Mouse (Mus musculus) retina, postnatal 7 days (tissue): ENCODE results near the gene Tpi1.
"Not testable (repeated sequence)": the region's sequence is repeated elsewhere in the genome, so short reads cannot be mapped to it uniquely, and the experiment has no call there.

ENCODE experiments used
- DNase-seq: peaks from one replicate; pipeline ENCODE4 v3.0.0-alpha.2; 2012; ENCODE audit warnings: low read depth, low spot score

Gene Tpi1

DNA sequence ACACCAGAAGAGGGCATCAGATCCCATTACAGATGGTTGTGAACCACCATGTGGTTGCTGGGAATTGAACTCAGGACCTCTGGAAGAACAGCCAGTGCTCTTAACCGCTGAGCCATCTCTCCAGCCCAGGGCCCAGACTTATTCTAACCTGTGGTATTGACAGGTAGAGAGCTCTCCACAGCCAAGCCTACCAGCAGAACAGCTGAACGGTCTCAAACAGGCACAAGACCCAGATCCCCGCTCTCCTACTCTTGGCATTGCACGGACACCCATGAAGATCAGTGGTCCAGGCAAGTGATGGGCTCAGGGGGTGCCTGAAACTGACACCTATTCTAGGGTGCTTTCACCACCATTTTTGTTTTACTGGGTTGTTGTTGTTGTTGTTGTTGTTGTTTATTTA, 17.1 kb upstream of the Tpi1 start:
- not testable (repeated sequence) for DNase-seq

- peak; percentile 87 for DNase-seq
These were observed 16.0 kb upstream of the Tpi1 start for GRCm38 (mm10) chr6:124829799-124830700.

DNA sequence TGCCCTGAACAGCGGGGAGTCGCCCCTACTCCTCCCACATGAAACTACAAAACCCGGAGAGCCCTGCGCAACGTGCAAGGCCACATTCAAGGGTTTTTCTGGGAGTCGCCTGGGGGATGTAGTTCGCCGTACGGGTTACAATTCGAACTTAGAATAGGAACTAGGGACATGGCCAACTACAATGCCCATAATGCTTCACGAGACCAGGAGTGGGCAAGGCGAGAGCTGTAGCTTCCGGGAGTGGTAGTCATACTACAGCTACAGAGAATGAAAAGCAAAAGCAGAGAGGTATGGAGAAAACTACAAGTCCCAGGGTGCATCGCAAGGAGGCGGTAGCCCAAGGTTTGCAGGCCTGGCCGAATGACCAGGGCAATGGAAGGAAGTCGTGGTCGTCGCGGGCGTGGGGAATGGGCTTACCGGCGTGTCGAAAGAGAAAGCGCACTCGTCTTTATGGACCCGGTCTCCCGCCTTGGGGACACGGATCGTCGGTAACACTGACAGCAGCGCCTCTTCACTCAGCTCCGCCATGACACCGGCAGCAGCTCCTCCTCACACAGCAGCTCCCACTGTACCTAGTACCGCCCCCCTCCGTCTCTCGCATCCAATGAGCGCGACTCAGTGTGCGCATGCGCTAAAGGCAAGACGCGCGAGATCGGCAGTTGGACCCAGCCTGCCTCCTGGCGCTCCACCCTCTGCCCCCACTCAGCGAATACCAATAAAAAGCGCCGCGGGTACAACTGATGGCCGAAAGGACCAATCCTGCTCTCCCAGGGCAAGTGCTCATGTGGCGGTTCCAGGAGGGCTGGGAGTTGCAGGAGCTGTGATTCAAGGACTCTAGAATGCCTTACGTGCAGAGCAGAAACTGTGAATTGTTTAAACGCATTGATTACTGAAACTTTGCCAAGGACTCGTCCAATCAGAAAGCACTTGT, 15.0 kb upstream of the Tpi1 start, which contains the start of the genes Usp5 and Cdca3:
Usp5 (minus strand) TSS at position 617 of the 931 bp plus-strand sequence.
Cdca3 (plus strand) TSS at position 680 of the 931 bp plus-strand sequence.
- DNase-seq = peak; percentile 100

- DNase-seq = no peak
These were observed 14.1 kb upstream of the Tpi1 start for GRCm38 (mm10) chr6:124828101-124828592.

DNA sequence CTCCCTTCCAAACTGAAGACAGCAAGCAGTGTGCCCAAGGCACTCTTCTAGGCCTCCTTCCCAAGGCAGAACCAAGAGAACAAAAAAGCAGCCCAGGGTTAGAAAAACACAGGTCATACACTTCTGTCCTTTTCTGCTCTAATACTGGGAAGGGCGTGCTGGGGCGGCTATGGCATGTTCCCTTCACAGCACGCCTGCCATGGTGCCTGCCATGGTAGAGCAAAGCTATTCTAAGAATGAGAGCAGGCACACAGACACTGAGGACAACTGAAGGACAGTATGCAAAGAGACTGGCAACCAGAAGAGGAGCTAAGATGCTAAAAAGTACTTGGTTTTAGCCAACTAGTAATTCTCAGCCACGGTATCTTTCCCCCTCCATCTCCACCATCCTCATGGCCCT, 8.0 kb upstream of the Tpi1 start:
- DNase-seq = no peak

GRCm38 (mm10) chr6:124820891-124821290, 6.8 kb upstream of the Tpi1 start:
- no peak for DNase-seq

DNA sequence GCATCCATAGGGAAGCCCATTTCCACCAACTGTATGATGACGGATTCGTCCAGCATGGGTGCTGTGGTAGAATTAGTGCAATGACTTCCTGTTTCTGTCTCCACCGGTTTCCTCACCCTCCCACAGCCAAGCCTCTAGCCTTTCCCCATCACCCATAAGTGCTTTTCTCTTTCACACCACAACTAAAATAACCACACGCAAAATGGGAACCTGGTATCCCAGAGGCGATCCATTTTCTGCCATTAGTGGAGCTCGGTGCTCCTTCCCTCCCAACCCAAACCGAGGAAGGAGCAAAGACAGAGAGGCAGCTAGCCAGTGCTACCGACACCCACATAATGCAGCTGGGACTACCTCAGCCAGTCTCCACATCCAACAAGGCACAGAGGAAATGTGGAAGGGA, 3.9 kb upstream of the Tpi1 start:
- DNase-seq = no peak

GRCm38 (mm10) chr6:124817563-124817962, 3.5 kb upstream of the Tpi1 start:
- DNase-seq = no peak

DNA sequence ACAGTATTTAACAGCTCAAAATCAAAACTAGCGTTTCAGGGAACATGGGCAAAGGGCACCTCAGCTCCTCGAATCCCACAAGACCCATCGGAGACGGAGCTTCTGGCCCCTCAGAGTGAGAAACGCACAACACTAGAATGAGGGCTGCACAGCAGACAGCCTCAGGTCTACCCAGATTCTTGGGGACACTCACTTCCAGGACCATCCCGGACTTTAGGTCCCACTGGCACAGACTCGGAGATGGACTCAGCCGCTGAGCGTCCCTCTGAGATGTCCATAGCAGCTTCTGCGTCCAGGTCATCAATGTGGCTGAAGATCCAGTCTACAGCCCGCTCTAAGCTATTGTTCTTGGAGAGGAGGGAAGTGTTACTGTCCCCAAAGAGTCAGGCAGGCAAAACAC, 3.0 kb upstream of the Tpi1 start:
- no peak for DNase-seq

DNA sequence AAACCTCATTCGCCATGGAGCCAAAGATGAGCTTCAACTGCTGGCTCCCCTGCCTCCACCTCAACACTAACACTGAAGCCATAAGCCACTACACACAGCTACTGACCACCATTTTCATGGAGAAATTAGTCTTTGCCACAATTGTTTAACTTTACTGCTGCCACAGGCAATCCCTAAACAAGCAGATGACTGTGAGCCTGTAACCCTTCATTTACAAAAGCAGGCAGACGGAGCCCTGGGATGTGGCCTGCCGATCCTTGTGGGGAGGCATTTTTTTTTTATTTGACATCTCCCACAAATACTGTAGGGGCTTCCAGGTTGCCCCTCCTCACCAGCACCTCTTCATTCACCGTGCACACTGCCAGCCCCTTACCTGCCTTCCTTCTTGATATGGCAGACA, 2.5 kb upstream of the Tpi1 start:
- DNase-seq = no peak

DNA sequence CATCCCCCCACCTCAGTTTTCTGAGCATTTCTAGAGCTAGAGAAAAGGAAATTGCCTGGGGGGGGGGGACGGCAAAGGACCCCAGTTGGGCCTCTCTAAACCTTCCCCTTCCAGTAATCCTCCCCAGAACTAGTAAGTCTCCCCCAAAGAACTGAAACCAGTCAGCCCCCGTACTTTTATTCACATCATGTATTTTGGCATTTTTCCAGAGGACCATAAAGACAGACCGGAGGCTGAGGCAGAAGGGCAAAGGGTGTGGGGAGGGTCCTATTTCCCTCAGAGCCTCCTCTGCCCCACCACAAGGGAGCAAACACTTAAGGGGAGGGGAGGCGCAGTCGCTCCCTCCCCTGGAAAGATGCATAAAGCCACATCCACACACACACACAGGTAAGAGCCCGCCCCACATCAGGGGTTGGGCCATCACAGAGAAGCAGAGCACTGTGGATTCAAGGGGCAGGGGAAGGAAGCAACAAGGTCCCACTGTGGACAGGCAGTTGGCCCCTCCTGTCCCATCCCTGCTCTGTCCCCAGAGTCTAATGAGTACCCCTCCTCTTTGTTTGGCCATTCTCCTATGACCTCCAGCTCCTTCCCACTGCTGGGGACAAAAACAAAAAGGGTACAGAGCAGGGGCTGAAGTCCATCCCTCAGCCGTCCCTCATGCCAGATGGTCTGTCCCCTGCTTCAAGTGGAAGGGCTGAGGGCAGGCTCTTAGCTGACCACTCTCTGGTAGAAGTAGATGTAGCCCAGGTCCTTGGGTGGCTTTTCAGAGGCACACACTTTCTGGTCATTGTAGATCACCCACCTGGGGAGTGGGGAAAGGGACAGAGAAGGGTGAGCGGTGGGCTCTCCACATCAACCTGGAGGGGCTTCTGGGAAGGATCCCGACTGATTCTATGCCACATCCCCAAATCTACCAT, 1.0 kb upstream of the Tpi1 start:
- DNase-seq = no peak

DNA sequence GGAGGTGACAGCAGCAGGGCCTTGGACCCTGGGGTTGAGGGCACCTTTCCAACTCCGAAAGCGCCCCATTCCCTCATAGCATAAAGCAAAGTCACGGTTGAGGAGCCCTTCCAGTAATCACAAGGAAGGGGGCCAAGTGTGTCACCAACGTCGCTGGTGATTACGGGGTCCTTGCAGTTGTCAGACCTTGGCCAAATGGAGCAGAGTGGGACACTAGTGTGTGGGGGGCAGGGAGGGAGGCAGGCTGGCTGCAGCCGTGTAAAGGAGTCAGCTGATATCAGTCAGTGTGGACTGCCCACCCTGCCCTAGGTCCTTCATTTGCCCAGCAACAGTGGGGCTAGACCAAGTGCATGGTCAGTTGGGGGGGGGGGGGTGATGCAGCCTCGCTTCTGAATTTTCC, 352 bp upstream of the Tpi1 start:
- no peak for DNase-seq

GRCm38 (mm10) chr6:124813496-124813895, 600 bp downstream of the Tpi1 start:
- DNase-seq = peak; percentile 44

GRCm38 (mm10) chr6:124812848-124813247, 1.2 kb downstream of the Tpi1 start:
- no peak for DNase-seq

DNA sequence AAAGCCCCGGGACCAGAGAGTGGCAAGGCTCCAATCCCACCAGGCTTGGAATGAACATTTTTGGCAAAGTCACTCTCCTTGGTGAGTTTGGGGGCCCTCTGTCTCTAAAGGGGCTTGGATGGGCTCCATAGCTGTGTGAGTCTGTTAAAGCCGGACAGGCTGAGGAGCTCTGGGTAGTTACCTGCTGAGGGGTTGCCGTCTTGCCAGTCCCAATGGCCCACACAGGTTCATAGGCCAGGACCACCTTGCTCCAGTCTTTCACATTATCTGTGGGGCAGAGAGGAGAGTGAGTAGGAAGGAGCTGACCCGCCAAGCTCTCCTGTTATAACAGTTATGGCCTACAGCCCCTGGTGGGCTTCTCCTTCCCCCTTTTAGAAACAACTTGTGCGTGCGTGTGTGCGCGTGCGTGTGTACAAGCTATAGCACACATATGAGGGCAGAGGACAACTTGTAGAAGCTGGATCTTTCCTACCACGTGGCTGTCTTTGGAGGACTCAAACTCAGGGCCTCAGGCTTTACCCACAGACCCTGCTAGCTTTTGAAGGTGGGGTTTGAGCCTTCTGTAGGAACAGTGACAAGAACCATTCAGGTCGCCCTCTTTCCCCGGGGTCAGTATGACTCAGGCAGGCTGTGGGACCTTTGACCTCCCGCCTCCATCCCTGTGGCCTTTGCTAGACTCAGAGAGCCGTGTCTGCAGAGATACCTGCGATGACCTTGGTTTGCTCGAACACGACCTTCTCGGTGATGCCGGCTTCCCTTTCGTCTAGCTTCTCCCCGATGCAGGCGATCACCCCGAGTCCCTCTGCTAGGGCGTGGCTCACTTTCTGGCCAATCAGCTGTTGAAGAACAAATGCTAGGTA, 2.2 kb downstream of the Tpi1 start:
- DNase-seq = no peak

GRCm38 (mm10) chr6:124811403-124811665, 2.8 kb downstream of the Tpi1 start:
- DNase-seq = no peak

DNA sequence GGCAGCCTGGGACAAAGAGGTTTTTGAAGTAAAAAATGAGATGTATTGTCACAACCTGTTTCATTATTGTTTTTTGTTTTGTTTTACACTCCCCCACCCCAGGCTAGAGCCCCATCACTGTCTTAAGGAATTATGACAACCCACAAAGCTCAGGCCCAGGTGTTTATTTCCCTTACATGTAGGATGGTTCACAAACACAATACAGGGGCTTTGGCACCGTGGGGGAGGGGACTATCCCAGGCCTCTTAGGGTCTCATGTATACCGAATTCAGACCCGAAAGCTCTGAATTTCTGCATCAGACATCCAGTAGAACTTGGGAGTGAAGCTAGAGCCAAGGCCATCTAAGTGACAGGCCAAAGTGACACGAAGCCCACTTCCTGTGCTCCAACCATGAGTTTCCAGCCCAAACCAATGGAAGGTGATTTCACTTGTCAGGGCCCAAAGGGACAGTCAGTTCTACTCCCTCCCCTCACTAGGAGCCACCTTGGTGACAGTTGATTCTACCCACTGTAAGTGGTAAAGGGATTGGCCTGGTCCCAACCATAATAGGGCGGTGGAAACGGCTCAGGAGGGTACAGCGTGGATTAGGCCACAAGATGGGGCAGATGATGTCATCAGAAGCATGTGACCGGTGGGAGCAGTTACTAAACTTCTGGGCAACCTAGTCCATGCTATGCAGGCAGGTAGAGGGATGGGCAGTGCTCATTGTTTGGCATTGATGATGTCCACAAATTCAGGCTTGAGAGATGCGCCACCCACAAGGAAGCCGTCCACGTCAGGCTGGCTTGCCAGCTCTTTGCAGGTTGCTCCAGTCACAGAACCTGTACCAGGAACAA, 3.3 kb downstream of the Tpi1 start:
- not testable (repeated sequence) for DNase-seq

- no peak for DNase-seq
These were observed 4.1 kb downstream of the Tpi1 start for GRCm38 (mm10) chr6:124809775-124810538.
